Mouse (Mus musculus): ENCODE data around the gene Pitpnc1. TPM values are rescaled to one million over a fixed set of nuclear protein-coding genes. Genes with fewer than 3 reads are reported as not detected.

Gene Pitpnc1
- total RNA-seq, 4 experiments from 2014 or later, result 54.3 to 72.7 (median 61.5) TPM

GRCm38 (mm10) chr11:107408886-107409285 lies 61.6 kb downstream of the Pitpnc1 start:
- no peak for DNase-seq (ENCODE audit: low spot score in 2 of 2)

GRCm38 (mm10) chr11:107407698-107408097 lies 62.8 kb downstream of the Pitpnc1 start:
- no peak for DNase-seq (ENCODE audit: low spot score in 2 of 2)

GRCm38 (mm10) chr11:107405606-107406333 lies 64.7 kb downstream of the Pitpnc1 start:
- no peak for DNase-seq (ENCODE audit: low spot score in 2 of 2)

- DNase-seq (ENCODE audit: low spot score in 2 of 2), result no peak
Measured at GRCm38 (mm10) chr11:107403309-107403708, 67.2 kb downstream of the Pitpnc1 start.

GRCm38 (mm10) chr11:107401839-107402590 lies 68.5 kb downstream of the Pitpnc1 start:
- no peak for DNase-seq (ENCODE audit: low spot score in 2 of 2)

- no peak for DNase-seq (ENCODE audit: low spot score in 2 of 2)
Measured at GRCm38 (mm10) chr11:107400826-107401225, 69.7 kb downstream of the Pitpnc1 start.

GRCm38 (mm10) chr11:107400005-107400404 lies 70.5 kb downstream of the Pitpnc1 start:
- no peak for DNase-seq (ENCODE audit: low spot score in 2 of 2)

- DNase-seq (ENCODE audit: low spot score in 2 of 2), result no peak
Measured at GRCm38 (mm10) chr11:107397326-107397998, 73.0 kb downstream of the Pitpnc1 start.

GRCm38 (mm10) chr11:107394245-107394644 lies 76.3 kb downstream of the Pitpnc1 start:
- DNase-seq (ENCODE audit: low spot score in 2 of 2), result no peak

- no peak for DNase-seq (ENCODE audit: low spot score in 2 of 2)
Measured at GRCm38 (mm10) chr11:107393828-107394165, 76.7 kb downstream of the Pitpnc1 start.

- no peak for DNase-seq (ENCODE audit: low spot score in 2 of 2)
Measured at GRCm38 (mm10) chr11:107393154-107393827, 77.2 kb downstream of the Pitpnc1 start.

- no peak for DNase-seq (ENCODE audit: low spot score in 2 of 2)
Measured at GRCm38 (mm10) chr11:107390540-107390939, 80.0 kb downstream of the Pitpnc1 start.

- DNase-seq (ENCODE audit: low spot score in 2 of 2), result no peak
Measured at GRCm38 (mm10) chr11:107390001-107390400, 80.5 kb downstream of the Pitpnc1 start.

- DNase-seq (ENCODE audit: low spot score in 2 of 2), result no peak
Measured at GRCm38 (mm10) chr11:107386481-107386880, 84.0 kb downstream of the Pitpnc1 start.

- DNase-seq (ENCODE audit: low spot score in 2 of 2), result peak in 1 of 2 experiments; percentile 22
Measured at GRCm38 (mm10) chr11:107385306-107385705, 85.2 kb downstream of the Pitpnc1 start.

GRCm38 (mm10) chr11:107383985-107384384 lies 86.5 kb downstream of the Pitpnc1 start:
- DNase-seq (ENCODE audit: low spot score in 2 of 2), result no peak

- no peak for DNase-seq (ENCODE audit: low spot score in 2 of 2)
Measured at GRCm38 (mm10) chr11:107379965-107380364, 90.5 kb downstream of the Pitpnc1 start.

GRCm38 (mm10) chr11:107379089-107379845 lies 91.2 kb downstream of the Pitpnc1 start:
- DNase-seq (ENCODE audit: low spot score in 2 of 2), result peak; percentile 47 to 82

GRCm38 (mm10) chr11:107377326-107377725 lies 93.2 kb downstream of the Pitpnc1 start:
- no peak for DNase-seq (ENCODE audit: low spot score in 2 of 2)

GRCm38 (mm10) chr11:107376272-107376671 lies 94.2 kb downstream of the Pitpnc1 start:
- DNase-seq (ENCODE audit: low spot score in 2 of 2), result peak; percentile 55 to 72

- DNase-seq (ENCODE audit: low spot score in 2 of 2), result no peak
Measured at GRCm38 (mm10) chr11:107375816-107376215, 94.7 kb downstream of the Pitpnc1 start.

Measured in gastrocnemius, adult 8-10 months (tissue).